Mouse (Mus musculus) adrenal gland, postnatal 14 days (tissue): Measurements from ENCODE around the gene F10. TPM values are rescaled to one million over a fixed set of nuclear protein-coding genes. Genes with fewer than 3 reads are reported as not detected.
A peak's percentile ranks its signal among the peaks of the same experiment; 100 is the strongest.
"Not testable (repeated sequence)": the region's sequence is repeated elsewhere in the genome, so short reads cannot be mapped to it uniquely, and the experiment has no call there.

Experiments used
- DNase-seq: peaks from one replicate; pipeline ENCODE4 v3.0.0; 2021; ENCODE audit warnings: mixed read lengths
- total RNA-seq: library from RNA; stranded (reverse); gene quantifications from 2 replicates; pipeline ENCODE4 v1.2.3, GENCODE M21; 2021

Gene F10
- total RNA-seq, 1 experiment from 2014 or later, result 76.6 TPM

- no peak for DNase-seq
Observed at GRCm38 (mm10) chr8:13060441-13061150, 23.5 kb downstream of the F10 start, which contains the start of gene Proz. Proz (plus strand) TSS chr8:13060914.

GRCm38 (mm10) chr8:13063112-13063511 lies 26.0 kb downstream of the F10 start:
- DNase-seq, result no peak

DNA sequence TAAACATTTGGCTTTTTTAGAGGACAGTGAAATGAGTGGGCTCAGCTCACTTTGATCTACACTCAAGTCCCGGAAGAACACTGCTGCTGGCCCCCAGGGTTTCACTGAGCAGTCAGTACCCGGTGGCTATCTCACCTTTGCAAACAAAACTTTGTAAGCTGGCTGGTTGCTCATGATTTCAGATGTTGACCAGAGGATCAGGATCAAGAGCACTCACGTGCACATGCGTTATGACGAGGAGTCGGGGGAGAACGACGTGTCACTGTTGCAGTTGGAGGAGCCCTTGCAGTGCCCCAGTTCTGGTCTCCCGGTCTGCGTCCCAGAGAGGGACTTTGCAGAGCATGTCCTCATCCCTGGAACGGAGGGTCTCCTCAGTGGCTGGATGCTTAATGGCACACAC lies 36.1 kb downstream of the F10 start:
- DNase-seq, result no peak

DNA sequence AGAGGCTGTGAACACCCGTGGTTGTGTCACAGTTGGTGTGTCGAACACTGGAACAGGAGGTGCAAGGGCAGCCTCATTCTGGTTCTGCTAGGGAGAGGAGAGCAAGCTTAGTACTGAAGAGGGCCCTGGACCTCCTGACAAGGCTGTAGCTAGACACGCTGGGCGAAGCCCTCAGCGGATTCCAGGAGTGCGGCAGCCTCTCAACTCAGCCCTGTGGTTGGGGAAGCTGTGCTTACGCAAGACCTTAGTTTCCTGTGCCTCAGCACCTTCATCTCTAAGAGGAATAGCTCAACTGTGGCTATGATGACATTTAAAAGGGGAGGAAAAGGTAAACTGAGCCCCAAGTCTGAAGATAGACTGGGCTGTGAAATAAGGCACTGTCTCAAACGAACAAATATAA lies 37.9 kb downstream of the F10 start:
- no peak for DNase-seq

DNA sequence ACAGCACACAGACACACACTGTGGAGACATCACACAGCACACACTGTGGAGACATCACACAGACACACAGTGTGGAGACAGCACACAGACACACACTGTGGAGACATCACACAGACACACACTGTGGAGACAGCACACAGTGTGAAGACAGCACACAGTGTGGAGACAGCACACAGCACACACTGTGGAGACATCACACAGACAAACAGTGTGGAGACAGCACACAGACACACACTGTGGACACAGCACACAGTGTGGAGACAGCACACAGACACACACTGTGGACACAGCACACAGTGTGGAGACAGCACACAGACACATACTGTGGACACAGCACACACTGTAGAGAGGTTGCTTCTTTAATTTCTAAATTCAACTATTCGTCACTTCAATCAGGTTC lies 38.5 kb downstream of the F10 start:
- DNase-seq, result not testable (repeated sequence)

DNA sequence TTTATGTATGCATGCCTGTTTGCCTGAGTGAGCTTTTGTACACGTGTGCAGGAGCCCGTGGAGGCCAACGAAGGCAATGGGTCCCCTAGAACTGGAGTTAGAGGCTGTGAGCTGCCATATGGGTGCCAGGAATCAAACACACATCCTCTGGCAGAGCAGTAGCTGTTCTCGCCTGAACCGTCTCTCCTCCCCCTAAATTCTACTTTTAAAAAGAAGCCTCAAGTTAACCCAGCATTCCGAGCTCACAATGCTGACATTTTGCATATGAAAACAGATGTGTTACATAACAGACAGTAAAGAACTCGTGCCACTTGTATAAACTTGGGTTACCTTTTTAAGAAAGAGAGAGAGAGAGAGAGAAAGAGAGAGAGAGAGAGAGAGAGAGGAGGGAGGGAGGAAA lies 40.4 kb downstream of the F10 start:
- no peak for DNase-seq

DNA sequence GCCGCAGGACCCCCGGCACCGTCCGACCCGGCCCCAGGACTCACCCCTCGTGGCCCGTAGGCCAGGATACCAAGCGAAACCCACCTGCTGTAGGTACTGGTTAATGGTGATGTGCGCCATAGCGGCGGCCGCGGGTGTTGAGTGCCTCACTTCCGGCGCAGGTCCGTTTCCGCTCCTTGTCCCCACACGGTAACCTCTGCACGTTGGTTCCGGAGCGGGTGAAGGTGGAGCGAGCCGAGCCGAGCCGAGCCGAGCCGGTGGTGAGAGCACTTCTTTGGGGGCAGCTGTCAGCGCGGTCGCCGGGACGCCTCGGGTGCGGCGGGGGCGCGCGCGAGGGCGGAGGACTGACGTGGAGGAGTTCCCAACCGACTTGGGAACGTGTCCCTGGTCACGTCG lies 67.6 kb downstream of the F10 start:
- DNase-seq, result peak; percentile 96

DNA sequence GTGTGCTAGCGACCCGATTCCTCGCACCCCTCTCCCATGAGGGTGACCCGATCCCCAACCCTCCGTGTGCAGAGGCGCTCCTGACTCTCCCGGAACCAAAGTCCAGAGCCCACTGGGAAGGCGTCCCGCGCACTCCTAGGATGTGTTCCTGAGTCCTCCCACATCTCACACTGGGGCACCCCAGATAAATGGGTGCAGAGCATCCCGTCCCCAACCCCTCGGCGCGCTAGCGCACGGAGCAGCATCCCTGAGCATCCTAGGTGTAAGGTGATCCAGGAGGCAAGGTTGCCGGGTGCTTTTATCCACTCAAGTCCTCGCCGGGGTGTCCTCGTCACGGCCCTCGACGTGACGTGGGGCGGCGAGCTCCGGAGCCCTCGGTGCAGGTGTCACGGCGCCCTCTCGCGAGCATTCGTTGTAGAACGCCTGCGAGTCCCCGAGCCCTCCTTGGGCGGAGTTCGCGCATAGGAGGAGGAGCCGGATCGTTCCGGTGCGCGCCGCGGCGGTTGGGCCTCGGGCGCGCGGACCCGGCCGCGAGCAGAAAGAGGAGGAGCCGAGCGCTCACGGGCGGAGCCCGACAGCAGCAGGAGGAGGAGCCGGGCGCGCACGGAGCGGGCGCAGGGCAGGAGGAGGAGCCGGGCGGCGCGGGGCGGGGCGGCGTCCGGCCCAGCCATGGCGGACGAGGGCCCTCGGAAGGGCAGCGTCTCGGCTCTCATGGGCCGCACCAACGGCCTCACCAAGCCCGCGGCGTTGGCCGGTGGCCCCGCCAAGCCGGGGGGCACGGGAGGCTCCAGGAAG lies 68.2 kb downstream of the F10 start, which contains the start of the genes Pcid2 and Cul4a:
TSS of gene Pcid2 (minus strand) at position 373 of the 795 bp plus-strand sequence.
TSS of gene Cul4a (plus strand) at position 535 of the 795 bp plus-strand sequence.
- peak; percentile 99 for DNase-seq

DNA sequence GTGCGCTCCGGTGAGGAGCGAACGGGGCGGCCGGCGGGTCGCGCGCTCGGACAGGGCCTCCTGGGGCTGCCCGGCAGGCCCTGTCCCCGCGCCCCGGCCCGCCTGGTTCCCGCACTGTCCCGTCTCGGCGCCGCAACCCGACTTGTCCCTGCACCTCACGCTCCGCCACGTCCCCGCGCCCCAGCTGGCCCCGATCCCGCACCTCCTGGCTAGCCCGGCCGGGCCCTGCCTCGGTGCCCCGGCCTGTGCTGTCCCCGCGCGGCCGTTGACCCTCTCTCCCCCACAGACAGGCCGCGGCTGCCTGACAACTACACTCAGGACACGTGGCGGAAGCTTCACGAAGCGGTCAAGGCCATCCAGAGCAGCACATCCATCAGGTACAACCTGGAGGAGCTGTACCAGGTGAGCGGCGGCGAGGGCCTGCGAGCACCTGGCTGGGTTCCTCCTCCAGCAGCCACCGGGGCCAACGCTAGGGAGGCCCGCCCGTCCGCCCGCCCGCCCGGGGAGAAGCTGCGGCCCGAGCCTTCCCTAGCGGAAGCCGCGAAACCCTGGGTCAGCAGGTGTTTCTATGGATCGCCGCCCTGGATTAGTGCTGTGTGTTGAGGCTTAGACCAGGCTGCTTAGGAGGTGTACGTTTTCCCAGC lies 68.9 kb downstream of the F10 start:
- DNase-seq, result peak; percentile 76

Other genes with a start within 250 kb of the F10 start
- 59.3 and 66.7 TPM in 2 replicates for gene Mcf2l, start 163.5 kb upstream of the F10 start, total RNA-seq
- gene F7, start 11.3 kb upstream of the F10 start, total RNA-seq, result 1.3 and 13.2 TPM in 2 replicates
- gene Proz, start 23.6 kb downstream of the F10 start, total RNA-seq, result 1.0 and 28.4 TPM in 2 replicates
- 19.9 and 23.5 TPM in 2 replicates for gene Pcid2, start 68.2 kb downstream of the F10 start, total RNA-seq
- gene Cul4a, start 68.3 kb downstream of the F10 start, total RNA-seq, result 94.0 and 100 TPM in 2 replicates
- gene Lamp1, start 121.9 kb downstream of the F10 start, total RNA-seq, result 348 and 368 TPM in 2 replicates
- 7.9 and 9.2 TPM in 2 replicates for gene Grtp1, start 163.3 kb downstream of the F10 start, total RNA-seq
- 0.52 and 0.56 TPM in 2 replicates for gene Adprhl1, start 216.9 kb downstream of the F10 start, total RNA-seq